Mouse (Mus musculus) embryonic facial prominence, embryonic 10.5 days (tissue): Measurements from ENCODE around the gene AC109138.7. TPM values are rescaled to one million over a fixed set of nuclear protein-coding genes. Genes with fewer than 3 reads are reported as not detected.

Experiments
- DNase-seq: peaks from one replicate; pipeline ENCODE4 v3.0.0-alpha.2; 2017; ENCODE audit warnings: low spot score
- H3K27ac ChIP-seq: fragments of 300-500 bp; sonication (generic); replicated peaks from 2 replicates; pipeline ENCODE4 v1.5.1; 2016; ENCODE audit warnings: mild to moderate bottlenecking
- H3K27me3 ChIP-seq: fragments of 300-500 bp; sonication (generic); replicated peaks from 2 replicates; pipeline ENCODE4 v1.6.1; 2016; ENCODE audit warnings: low read depth, mild to moderate bottlenecking; ENCODE audit not compliant: poor library complexity, severe bottlenecking
- H3K36me3 ChIP-seq: fragments of 300-500 bp; sonication (generic); replicated peaks from 2 replicates; pipeline ENCODE4 v1.6.1; 2016; ENCODE audit warnings: mild to moderate bottlenecking, moderate library complexity
- H3K4me1 ChIP-seq: fragments of 300-500 bp; sonication (generic); 2 replicates; pipeline ENCODE4 v1.6.1; 2016
- H3K4me3 ChIP-seq: fragments of 300-500 bp; sonication (generic); 2 replicates; pipeline ENCODE4 v1.5.1; 2016; ENCODE audit warnings: mild to moderate bottlenecking, moderate library complexity
- H3K9me3 ChIP-seq: fragments of 300-500 bp; sonication (generic); 2 replicates; pipeline ENCODE4 v1.6.1; 2016; ENCODE audit warnings: mild to moderate bottlenecking
- WGBS: fragments of 180-500 bp; shearing (Covaris S2); methylation state at CpG from one replicate; pipeline ENCODE4 v1.1.7; 2016; 5-methylcytosine and 5-hydroxymethylcytosine counted together
- polyA plus RNA-seq: library from polyadenylated mRNA; unstranded; fragments of >200 nt; fragmentation: Nextera tagmentation; extraction: Ambion mirVana; gene quantifications from 2 replicates; pipeline ENCODE4 v1.2.1, GENCODE M21; 2016

The AC109138.7 gene
- not detected in 2 replicates for polyA plus RNA-seq

GRCm38 (mm10) chr19:4214071-4214770 lies at the start of gene AC109138.7, which contains the start of gene Clcf1:
TSS of gene AC109138.7 (plus strand) at chr19:4214357.
TSS of gene Clcf1 (plus strand) at chr19:4214238.
- peak within 1 kb of the TSS; percentile 69 for H3K4me3 ChIP-seq
- no peaks in the 10 kb centered on the region for H3K36me3 ChIP-seq
- peak within 1 kb of the TSS; percentile 91 for H3K27ac ChIP-seq
- WGBS: under 1% methylated on average over 49 of the region's 49 CpGs
- peaks cover 87% of the 10 kb centered on the region for H3K27me3 ChIP-seq
- DNase-seq: peak; percentile 79
- no peaks in the 10 kb centered on the region for H3K9me3 ChIP-seq
- H3K4me1 ChIP-seq: peaks cover 75% of the 10 kb centered on the region

GRCm38 (mm10) chr19:4164721-4165120 lies 49.4 kb upstream of the AC109138.7 start:
- no peaks in the 10 kb centered on the region for H3K27me3 ChIP-seq
- peaks cover 20% of the 10 kb centered on the region for H3K4me1 ChIP-seq
- WGBS: 82% methylated on average over 2 of the region's 2 CpGs
- peaks cover 15% of the 10 kb centered on the region for H3K36me3 ChIP-seq
- H3K27ac ChIP-seq: no peak overlapping the region
- H3K9me3 ChIP-seq: no peaks in the 10 kb centered on the region
- DNase-seq: no peak
- no peak overlapping the region for H3K4me3 ChIP-seq

DNA sequence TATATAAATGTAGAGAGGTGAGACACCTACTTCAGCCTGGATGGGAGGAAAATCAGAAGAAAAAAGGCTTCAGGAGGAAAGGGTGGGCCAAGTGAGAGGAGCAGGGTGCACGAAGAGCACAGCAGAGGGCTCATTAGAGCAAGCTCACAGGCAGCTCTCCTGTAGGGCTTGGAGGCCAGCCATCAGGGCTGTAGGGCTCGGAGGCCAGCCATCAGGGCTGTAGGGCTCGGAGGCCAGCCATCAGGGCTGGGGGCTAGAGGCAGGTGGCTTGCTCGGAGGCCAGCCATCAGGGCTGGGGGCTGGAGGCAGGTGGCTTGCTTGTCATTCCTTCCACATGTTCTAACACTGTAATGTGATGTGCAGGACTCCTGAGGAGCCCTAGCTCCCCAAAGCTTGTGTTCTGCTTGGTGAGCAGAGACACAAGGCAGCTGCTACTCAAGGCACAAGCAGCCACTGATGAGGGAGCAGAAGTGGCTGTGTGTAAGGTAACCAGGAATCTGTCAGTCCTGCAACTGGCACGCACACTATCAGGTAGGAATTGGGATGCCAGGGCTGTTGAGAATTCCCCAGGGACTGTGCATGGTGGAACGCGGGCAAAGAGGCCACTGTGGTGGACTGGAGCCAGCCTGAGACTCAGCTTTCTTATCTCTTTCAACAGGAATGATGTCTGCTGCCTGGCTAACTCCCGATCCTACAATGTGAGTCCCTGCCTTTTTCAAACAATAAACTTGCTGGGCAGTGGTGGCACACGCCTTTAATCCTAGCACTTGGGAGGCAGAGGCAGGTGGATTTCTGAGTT lies 47.3 kb upstream of the AC109138.7 start:
- H3K4me3 ChIP-seq: no peak overlapping the region
- 83% methylated on average over 9 of the region's 9 CpGs for WGBS
- no peak overlapping the region for H3K27ac ChIP-seq
- H3K36me3 ChIP-seq: no peaks in the 10 kb centered on the region
- peaks cover 41% of the 10 kb centered on the region for H3K4me1 ChIP-seq
- no peak for DNase-seq
- no peaks in the 10 kb centered on the region for H3K9me3 ChIP-seq
- H3K27me3 ChIP-seq: peaks cover 14% of the 10 kb centered on the region; the same call in 1 of the 2 replicates

GRCm38 (mm10) chr19:4169378-4169784 lies 44.8 kb upstream of the AC109138.7 start:
- Histone ChIP-seq H3K27me3 (peaks cover 17% of the 10 kb centered on the region; the same call in 1 of the 2 replicates), H3K9me3 (no peaks in the 10 kb centered on the region), H3K4me1 (peaks cover 31% of the 10 kb centered on the region), H3K36me3 (no peaks in the 10 kb centered on the region), H3K27ac (peak overlapping the region; percentile 92), H3K4me3 (peak overlapping the region; percentile 63)
- WGBS: under 1% methylated on average over 43 of the region's 43 CpGs
- DNase-seq: peak; percentile 100

GRCm38 (mm10) chr19:4169810-4170209 lies 44.3 kb upstream of the AC109138.7 start:
- H3K27me3 ChIP-seq: peaks cover 20% of the 10 kb centered on the region; the same call in 1 of the 2 replicates
- H3K9me3 ChIP-seq: no peaks in the 10 kb centered on the region
- H3K27ac ChIP-seq: peak overlapping the region; percentile 92
- 8% methylated on average over 27 of the region's 27 CpGs for WGBS
- H3K4me3 ChIP-seq: peak overlapping the region; percentile 63
- H3K4me1 ChIP-seq: peaks cover 33% of the 10 kb centered on the region
- no peaks in the 10 kb centered on the region for H3K36me3 ChIP-seq
- DNase-seq: no peak

DNA sequence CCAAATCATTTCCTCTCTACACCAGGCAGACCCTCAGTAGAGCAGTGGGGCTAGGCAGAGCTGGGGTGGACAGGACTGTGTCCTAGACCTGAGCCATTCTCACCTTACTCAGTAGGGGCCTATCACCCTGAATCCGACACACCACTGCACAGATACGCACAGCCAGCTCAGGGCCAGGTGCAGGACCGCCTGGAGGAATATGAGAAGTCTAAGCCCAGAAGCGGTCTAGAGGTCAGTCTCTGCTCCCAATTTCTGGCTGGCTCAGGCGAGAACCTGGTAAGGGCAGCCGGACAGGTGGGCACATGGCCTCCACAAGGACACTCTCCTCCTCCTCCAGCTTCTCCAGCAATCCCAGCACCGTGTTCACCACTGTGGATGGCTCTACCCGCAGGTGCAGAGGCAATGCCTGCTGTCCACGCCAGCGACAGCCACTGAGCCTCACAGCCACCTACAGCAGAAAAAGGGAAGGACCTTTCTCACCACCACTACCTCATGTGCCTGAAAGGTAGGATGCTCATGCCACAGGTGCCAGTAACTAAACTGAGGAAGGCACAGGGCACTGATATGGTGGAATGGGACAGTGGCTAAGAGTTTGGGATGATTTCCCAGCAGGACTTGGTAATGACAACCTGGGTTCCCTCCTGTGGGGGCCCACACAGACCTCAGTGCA lies 43.3 kb upstream of the AC109138.7 start:
- Histone ChIP-seq H3K27ac (peak overlapping the region; percentile 92; the same call in 1 of the 2 replicates), H3K4me1 (peaks cover 43% of the 10 kb centered on the region), H3K27me3 (peaks cover 20% of the 10 kb centered on the region; the same call in 1 of the 2 replicates), H3K36me3 (no peaks in the 10 kb centered on the region), H3K4me3 (no peak overlapping the region), H3K9me3 (no peaks in the 10 kb centered on the region)
- whole genome bisulfite sequencing: 84% methylated on average over 10 of the region's 10 CpGs
- DNase-seq: no peak

DNA sequence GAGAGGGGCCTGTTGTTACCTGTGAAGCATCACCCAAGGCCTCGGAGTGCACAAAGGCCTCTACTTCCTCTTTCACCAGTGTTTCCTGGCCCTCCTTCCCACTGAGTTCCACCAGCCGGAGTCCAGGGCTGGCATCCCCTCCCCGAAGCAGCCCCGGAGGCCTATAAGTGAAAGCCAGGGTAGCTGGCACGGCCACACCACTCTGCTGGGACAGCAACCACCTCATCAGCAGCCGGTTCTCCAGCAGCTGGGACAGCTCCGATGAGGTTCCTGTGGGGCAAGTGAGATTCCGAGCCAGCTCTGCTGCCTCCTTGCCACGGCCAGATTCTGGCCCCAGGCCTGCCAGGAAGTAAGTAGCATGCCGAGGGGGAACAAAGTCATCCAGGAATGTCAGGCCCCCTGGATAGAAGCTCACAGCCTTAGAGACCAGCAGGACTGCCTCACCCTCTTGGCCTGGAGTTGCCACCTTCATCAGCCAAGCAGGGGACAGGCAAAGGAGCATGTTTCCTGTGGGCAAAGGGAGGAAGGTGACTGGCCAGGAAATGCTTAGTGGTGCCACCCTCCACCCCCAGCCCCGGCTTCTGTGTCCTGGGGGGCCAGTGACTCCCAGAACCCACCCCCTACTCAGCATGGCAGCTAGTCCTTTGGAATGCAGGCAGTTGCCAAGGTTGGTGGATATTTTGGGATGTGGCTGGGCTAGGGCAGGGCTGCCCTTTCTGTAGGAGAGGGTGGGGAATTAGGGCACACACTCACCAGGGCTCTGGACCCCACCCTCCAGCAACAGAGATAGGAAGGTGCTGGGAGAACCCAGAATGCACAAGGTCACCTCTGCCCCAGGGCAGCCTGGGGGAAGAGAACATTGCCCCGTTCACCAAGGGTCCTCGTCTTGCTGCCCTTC lies 42.5 kb upstream of the AC109138.7 start:
- H3K4me3 ChIP-seq: no peak overlapping the region
- peaks cover 20% of the 10 kb centered on the region for H3K27me3 ChIP-seq
- H3K36me3 ChIP-seq: no peaks in the 10 kb centered on the region
- WGBS: 63% methylated on average over 13 of the region's 13 CpGs
- no peak for DNase-seq
- peaks cover 46% of the 10 kb centered on the region for H3K4me1 ChIP-seq
- no peaks in the 10 kb centered on the region for H3K9me3 ChIP-seq
- H3K27ac ChIP-seq: peak overlapping the region; percentile 40

GRCm38 (mm10) chr19:4172925-4173324 lies 41.2 kb upstream of the AC109138.7 start:
- no peak for DNase-seq
- no peaks in the 10 kb centered on the region for H3K9me3 ChIP-seq
- H3K4me1 ChIP-seq: peaks cover 46% of the 10 kb centered on the region
- H3K4me3 ChIP-seq: no peak overlapping the region
- H3K27ac ChIP-seq: 0 out of 2 replicates have a peak overlapping the region, but pooled peaks have one; percentile 2
- H3K36me3 ChIP-seq: no peaks in the 10 kb centered on the region
- peaks cover 20% of the 10 kb centered on the region for H3K27me3 ChIP-seq
- 60% methylated on average over 11 of the region's 11 CpGs for WGBS

DNA sequence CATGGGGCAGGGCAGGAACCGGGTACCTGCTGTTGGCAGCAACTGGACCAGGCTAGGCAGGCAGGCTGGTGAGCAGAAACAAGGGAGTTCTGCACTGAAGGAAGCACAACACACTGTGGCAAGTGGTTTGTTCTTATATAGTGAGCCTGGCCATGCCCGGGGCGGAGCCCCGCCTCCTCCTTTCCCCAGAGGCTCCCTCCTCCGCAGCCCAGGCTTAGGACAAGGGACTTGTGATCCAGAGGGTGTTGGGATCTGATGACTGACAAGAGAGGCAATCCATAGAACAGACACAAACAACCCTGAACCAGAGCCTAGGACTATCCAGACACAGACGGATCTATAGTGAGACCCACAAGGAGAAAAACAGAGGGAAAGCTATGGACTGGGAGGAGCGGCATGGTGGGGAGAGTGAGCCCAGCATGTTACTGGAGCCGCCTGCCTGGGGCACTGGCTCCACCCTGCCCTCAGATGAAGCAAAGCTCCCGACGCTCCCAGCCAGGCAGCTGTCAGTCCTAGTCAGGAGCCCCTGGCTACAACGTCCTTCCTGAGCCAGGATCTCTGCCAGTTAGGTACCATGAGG lies 38.7 kb upstream of the AC109138.7 start, which contains the start of gene Carns1:
Gene Carns1 (minus strand): TSS at position 112 of the 580 bp plus-strand sequence.
- Histone ChIP-seq H3K4me1 (peaks cover 36% of the 10 kb centered on the region), H3K27me3 (peaks cover 20% of the 10 kb centered on the region), H3K4me3 (peak within 1 kb of the TSS; percentile 40), H3K27ac (peak within 1 kb of the TSS; percentile 36; the same call in 1 of the 2 replicates), H3K9me3 (no peaks in the 10 kb centered on the region), H3K36me3 (no peaks in the 10 kb centered on the region)
- WGBS: 5% methylated on average over 11 of the region's 11 CpGs
- DNase-seq: peak; percentile 42

GRCm38 (mm10) chr19:4180411-4180810 lies 33.7 kb upstream of the AC109138.7 start:
- Histone ChIP-seq H3K4me3 (no peak overlapping the region), H3K9me3 (no peaks in the 10 kb centered on the region), H3K27me3 (no peaks in the 10 kb centered on the region; the same call in 1 of the 2 replicates), H3K36me3 (no peaks in the 10 kb centered on the region), H3K27ac (no peak overlapping the region), H3K4me1 (peaks cover 29% of the 10 kb centered on the region)
- DNase-seq: no peak
- 89% methylated on average over 7 of the region's 7 CpGs for WGBS

DNA sequence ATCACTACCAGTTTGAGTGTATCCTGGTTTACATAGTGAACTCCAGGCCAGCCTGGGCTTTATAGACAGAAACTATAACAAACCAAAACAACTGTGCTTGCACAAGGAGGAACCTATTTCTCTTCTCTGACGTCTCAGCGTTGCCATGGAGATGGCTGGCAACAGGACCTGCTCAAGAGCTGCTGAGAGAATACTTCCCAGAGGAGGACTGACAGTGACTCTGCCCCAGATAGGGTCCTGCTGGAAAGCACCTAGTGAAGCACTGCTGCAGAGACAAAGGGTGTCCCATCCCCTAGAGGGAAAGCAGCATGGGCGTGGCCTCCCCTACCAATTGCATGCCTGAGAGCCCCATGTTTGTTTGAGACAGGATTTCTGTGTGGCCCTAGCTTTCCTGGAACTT lies 32.3 kb upstream of the AC109138.7 start:
- H3K4me1 ChIP-seq: peaks cover 27% of the 10 kb centered on the region
- WGBS: 46% methylated on average over 3 of the region's 3 CpGs
- no peaks in the 10 kb centered on the region for H3K36me3 ChIP-seq
- no peak overlapping the region for H3K4me3 ChIP-seq
- DNase-seq: no peak
- H3K27ac ChIP-seq: no peak overlapping the region
- no peaks in the 10 kb centered on the region for H3K9me3 ChIP-seq
- no peaks in the 10 kb centered on the region; the same call in 1 of the 2 replicates for H3K27me3 ChIP-seq
